Mouse (Mus musculus) embryo, embryonic 10.5 days (tissue): ENCODE data around the gene Kctd13.

Experiments
- DNase-seq: peaks from one replicate; pipeline ENCODE4 v3.0.0-alpha.2; 2015; ENCODE audit warnings: low spot score

Gene Kctd13

DNA sequence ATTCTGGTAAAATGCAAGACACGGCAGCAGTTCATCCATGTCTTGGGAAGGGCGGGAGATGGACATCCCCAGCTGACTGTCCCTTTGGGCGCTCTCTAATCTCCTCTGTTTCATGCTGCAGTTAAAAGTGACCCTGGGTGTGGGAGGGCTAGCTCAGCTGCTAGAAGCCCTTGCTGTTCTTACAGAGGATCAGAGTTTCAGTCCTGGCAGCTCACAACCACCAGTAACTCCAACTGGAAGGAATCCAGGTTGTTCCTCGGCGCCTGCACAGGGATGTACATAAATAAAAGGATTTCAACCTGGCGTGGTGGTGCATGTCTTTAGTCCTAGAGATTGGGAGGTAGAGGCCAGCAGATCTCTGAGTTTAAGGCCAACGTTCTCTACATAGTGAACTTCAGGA is 54.4 kb downstream of the Kctd13 start:
- no peak for DNase-seq

GRCm38 (mm10) chr7:126984667-126985444 is 56.2 kb downstream of the Kctd13 start:
- DNase-seq = no peak

GRCm38 (mm10) chr7:126986319-126986718 is 57.6 kb downstream of the Kctd13 start:
- DNase-seq = peak; percentile 6

- DNase-seq = no peak
These were observed 60.1 kb downstream of the Kctd13 start for GRCm38 (mm10) chr7:126988816-126989215.
